Mouse (Mus musculus) intestine, postnatal 0 days (tissue): ENCODE results near the gene Sct. TPM values are rescaled to one million over a fixed set of nuclear protein-coding genes. Genes with fewer than 3 reads are reported as not detected.
"Not testable (repeated sequence)": the region's sequence is repeated elsewhere in the genome, so short reads cannot be mapped to it uniquely, and the experiment has no call there.

Experiments used
- ATAC-seq: fragments of 200-750 bp; cut with Nextera tagmentation; 2 replicates; pipeline ENCODE4 v1.8.0; 2017; ENCODE audit warnings: mild to moderate bottlenecking, moderate TSS enrichment, moderate library complexity
- H3K27ac ChIP-seq: fragments of 300-500 bp; sonication (generic); 2 replicates; pipeline ENCODE4 v1.5.1; 2014; ENCODE audit warnings: mild to moderate bottlenecking, low read depth, low read length, moderate library complexity
- H3K27me3 ChIP-seq: fragments of 300-500 bp; sonication (generic); replicated peaks from 2 replicates; pipeline ENCODE4 v1.6.1; 2014; ENCODE audit warnings: low read length, mixed read lengths; ENCODE audit not compliant: control insufficient read depth, insufficient read depth
- H3K36me3 ChIP-seq: fragments of 300-500 bp; sonication (generic); 2 replicates; pipeline ENCODE4 v1.6.1; 2014; ENCODE audit warnings: mild to moderate bottlenecking, moderate library complexity; ENCODE audit not compliant: control insufficient read depth, insufficient read depth
- H3K4me1 ChIP-seq: fragments of 300-500 bp; sonication (generic); replicated peaks from 2 replicates; pipeline ENCODE4 v1.6.1; 2014; ENCODE audit warnings: antibody characterized with exemption, low read length, mixed read lengths; ENCODE audit not compliant: control insufficient read depth, insufficient read depth
- H3K4me2 ChIP-seq: fragments of 300-500 bp; sonication (generic); replicated peaks from 2 replicates; pipeline ENCODE4 v1.6.1; 2014; ENCODE audit warnings: low read depth, mild to moderate bottlenecking, moderate library complexity
- H3K4me3 ChIP-seq: fragments of 300-500 bp; sonication (generic); 2 replicates; pipeline ENCODE4 v1.5.1; 2014; ENCODE audit warnings: low read depth, low read length
- H3K9ac ChIP-seq: fragments of 300-500 bp; sonication (generic); 2 replicates; pipeline ENCODE4 v1.6.1; 2014; ENCODE audit warnings: mild to moderate bottlenecking, low read depth, low read length
- H3K9me3 ChIP-seq: fragments of 300-500 bp; sonication (generic); 2 replicates; pipeline ENCODE4 v1.6.1; 2016; ENCODE audit warnings: mixed run types; ENCODE audit not compliant: control insufficient read depth
- CTCF ChIP-seq: sonication (generic); IDR thresholded peaks from 2 replicates; pipeline ENCODE4 v1.5.1; 2016; ENCODE audit warnings: low read depth, mild to moderate bottlenecking, control low read depth, antibody characterized with exemption, moderate library complexity
- WGBS: fragments of 180-500 bp; shearing (Covaris S2); extraction: QIAGEN DNeasy Blood & Tissue Kit; methylation state at CpG from one replicate; pipeline ENCODE4 v1.1.7; 2014; 5-methylcytosine and 5-hydroxymethylcytosine counted together
- polyA plus RNA-seq: library from polyadenylated mRNA; unstranded; fragments of >200 nt; fragmentation: Nextera tagmentation; extraction: Ambion mirVana; gene quantifications from 2 replicates; pipeline ENCODE4 v1.2.1, GENCODE M21; 2015

The Sct gene
- polyA plus RNA-seq, 1 experiment from 2014 or later = 368 TPM

GRCm38 (mm10) chr7:141263640-141264039 is 15.3 kb downstream of the Sct start:
- WGBS = 83% methylated on average over 13 of the region's 13 CpGs
- Histone ChIP-seq H3K27me3 (no peaks in the 10 kb centered on the region), H3K9ac (no peak overlapping the region), H3K36me3 (peaks cover 61% of the 10 kb centered on the region), H3K27ac (no peak overlapping the region), H3K4me1 (peaks cover 3% of the 10 kb centered on the region; the same call in 1 of the 2 replicates), H3K4me2 (no peak overlapping the region), H3K4me3 (no peak overlapping the region), H3K9me3 (no peaks in the 10 kb centered on the region)
- ATAC-seq = no peak
- no peak for TF ChIP-seq CTCF

- Histone ChIP-seq H3K4me2 (no peak overlapping the region), H3K4me1 (peaks cover 3% of the 10 kb centered on the region; the same call in 1 of the 2 replicates), H3K9me3 (no peaks in the 10 kb centered on the region), H3K27ac (no peak overlapping the region), H3K9ac (no peak overlapping the region), H3K36me3 (peaks cover 79% of the 10 kb centered on the region), H3K27me3 (no peaks in the 10 kb centered on the region), H3K4me3 (no peak overlapping the region)
- no peak for ATAC-seq
- no peak for TF ChIP-seq CTCF
- 90% methylated on average over 3 of the region's 3 CpGs for WGBS
Observed at GRCm38 (mm10) chr7:141261480-141261879, 17.5 kb downstream of the Sct start.

- no peak overlapping the region for H3K4me3 ChIP-seq
- 88% methylated on average over 10 of the region's 10 CpGs for WGBS
- no peak for ATAC-seq
- H3K4me2 ChIP-seq = no peak overlapping the region
- H3K4me1 ChIP-seq = no peaks in the 10 kb centered on the region
- TF ChIP-seq CTCF = no peak
- H3K27me3 ChIP-seq = no peaks in the 10 kb centered on the region
- H3K9ac ChIP-seq = no peak overlapping the region
- H3K27ac ChIP-seq = no peak overlapping the region
- H3K9me3 ChIP-seq = no peaks in the 10 kb centered on the region
- peaks cover 87% of the 10 kb centered on the region for H3K36me3 ChIP-seq
Observed at GRCm38 (mm10) chr7:141256159-141256558, 22.8 kb downstream of the Sct start.

GRCm38 (mm10) chr7:141250486-141250885 is 28.4 kb downstream of the Sct start:
- WGBS = 68% methylated on average over 4 of the region's 4 CpGs
- H3K4me2 ChIP-seq, H3K9me3 ChIP-seq, H3K9ac ChIP-seq, ATAC-seq, H3K27ac ChIP-seq, H3K27me3 ChIP-seq, H3K4me1 ChIP-seq, H3K4me3 ChIP-seq: not testable (repeated sequence)
- peaks cover 88% of the 10 kb centered on the region for H3K36me3 ChIP-seq

- Histone ChIP-seq H3K9me3 (no peaks in the 10 kb centered on the region), H3K4me1 (0 out of 2 replicates have a peak, but pooled peaks cover 4% of the 10 kb centered on the region), H3K9ac (no peak overlapping the region), H3K27ac (no peak overlapping the region), H3K27me3 (no peaks in the 10 kb centered on the region), H3K4me3 (no peak overlapping the region), H3K36me3 (peaks cover 55% of the 10 kb centered on the region), H3K4me2 (no peak overlapping the region)
- no peak for TF ChIP-seq CTCF
- ATAC-seq = no peak
- WGBS = 86% methylated on average over 8 of the region's 10 CpGs
Observed at GRCm38 (mm10) chr7:141231551-141231950, 47.4 kb downstream of the Sct start.

GRCm38 (mm10) chr7:141231111-141231510 is 47.8 kb downstream of the Sct start:
- Histone ChIP-seq H3K27me3 (no peaks in the 10 kb centered on the region), H3K4me1 (0 out of 2 replicates have a peak, but pooled peaks cover 4% of the 10 kb centered on the region), H3K9ac (no peak overlapping the region), H3K9me3 (no peaks in the 10 kb centered on the region), H3K27ac (no peak overlapping the region), H3K4me3 (no peak overlapping the region), H3K36me3 (peaks cover 52% of the 10 kb centered on the region), H3K4me2 (no peak overlapping the region)
- no peak for TF ChIP-seq CTCF
- ATAC-seq = no peak
- WGBS = 88% methylated on average over 3 of the region's 3 CpGs

GRCm38 (mm10) chr7:141230570-141230969 is 48.4 kb downstream of the Sct start:
- H3K4me1 ChIP-seq = 0 out of 2 replicates have a peak, but pooled peaks cover 4% of the 10 kb centered on the region
- 95% methylated on average over 4 of the region's 4 CpGs for WGBS
- TF ChIP-seq CTCF = no peak
- H3K27me3 ChIP-seq = no peaks in the 10 kb centered on the region
- H3K4me2 ChIP-seq = peak overlapping the region; percentile 79
- no peak overlapping the region for H3K27ac ChIP-seq
- peaks cover 47% of the 10 kb centered on the region for H3K36me3 ChIP-seq
- no peak overlapping the region for H3K4me3 ChIP-seq
- no peaks in the 10 kb centered on the region for H3K9me3 ChIP-seq
- ATAC-seq = no peak
- no peak overlapping the region for H3K9ac ChIP-seq
